Mouse (Mus musculus) urinary bladder, adult 18-20 months (tissue): ENCODE results near the gene Dnajb6.
"Not testable (repeated sequence)": the region's sequence is repeated elsewhere in the genome, so short reads cannot be mapped to it uniquely, and the experiment has no call there.

Source experiments
- DNase-seq, 2 experiments: peaks; one replicate each; pipeline ENCODE4 v3.0.0; 2022; ENCODE audit warnings: low spot score in 2 of 2, mixed read lengths in 2 of 2

Gene Dnajb6

GRCm38 (mm10) chr5:29759318-29759717 lies 23.8 kb downstream of the Dnajb6 start:
- DNase-seq = no peak

DNA sequence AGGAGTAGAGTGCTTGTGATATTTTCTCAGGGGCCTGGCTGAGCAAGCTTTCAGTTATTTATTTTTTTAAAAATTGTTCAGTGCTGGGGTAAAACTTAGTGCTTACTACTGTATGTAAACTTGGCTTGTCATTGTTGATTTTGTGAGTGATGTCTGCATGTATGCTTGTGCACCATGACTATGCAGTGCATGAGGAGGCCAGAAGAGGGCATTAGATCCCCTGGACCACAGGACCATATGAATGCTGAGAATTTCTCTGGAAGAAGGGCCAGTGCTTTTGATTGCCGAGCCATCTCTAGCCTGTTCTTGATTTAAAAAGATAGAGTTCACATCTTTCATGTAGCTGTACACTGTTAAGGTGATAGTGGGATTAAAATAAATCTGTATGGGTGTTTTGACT lies 35.4 kb downstream of the Dnajb6 start:
- DNase-seq = no peak

DNA sequence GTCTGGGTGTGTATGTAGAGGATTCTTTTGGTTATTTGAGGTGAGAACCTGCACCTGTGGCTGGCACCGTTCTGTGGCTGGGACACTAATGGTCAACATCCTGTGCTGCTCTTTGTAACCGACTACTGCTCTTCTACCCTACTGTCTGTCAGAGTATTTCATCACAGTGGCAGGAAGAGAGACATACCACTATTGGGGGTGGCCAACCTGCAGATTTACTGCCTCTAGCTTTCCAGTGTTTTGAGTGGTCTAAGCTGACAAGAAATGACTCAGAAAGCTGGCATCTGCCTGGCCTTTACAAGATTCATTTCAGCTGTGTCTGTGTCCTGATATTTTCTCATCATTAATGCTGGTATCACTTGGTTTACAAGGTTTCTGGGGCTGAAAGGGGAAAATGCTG lies 36.5 kb downstream of the Dnajb6 start:
- no peak for DNase-seq

- DNase-seq = no peak
These were observed 37.3 kb downstream of the Dnajb6 start for GRCm38 (mm10) chr5:29772651-29773330.

- no peak for DNase-seq
These were observed 38.1 kb downstream of the Dnajb6 start for GRCm38 (mm10) chr5:29773460-29774150.

GRCm38 (mm10) chr5:29775437-29775836 lies 39.9 kb downstream of the Dnajb6 start:
- no peak for DNase-seq

DNA sequence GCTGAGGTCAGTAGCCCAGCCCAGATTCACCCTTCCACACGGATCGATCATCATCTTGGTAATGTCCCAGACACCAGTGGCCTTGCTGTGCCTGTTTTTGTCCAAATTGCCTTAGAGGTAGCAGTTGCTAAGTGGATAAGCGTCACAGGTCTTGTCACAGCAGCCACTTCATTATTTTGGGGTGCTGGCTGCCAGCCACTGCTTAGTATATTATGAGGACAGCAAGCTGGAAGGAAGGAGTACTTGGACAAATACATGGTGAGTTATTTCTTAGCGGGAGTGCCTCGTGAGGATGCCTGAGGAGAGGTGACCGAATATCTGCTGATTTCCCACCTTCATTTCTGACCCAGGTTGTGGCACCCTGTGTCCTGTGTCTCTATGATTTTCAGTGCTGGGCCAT lies 42.5 kb downstream of the Dnajb6 start:
- no peak for DNase-seq

GRCm38 (mm10) chr5:29779733-29780132 lies 44.2 kb downstream of the Dnajb6 start:
- not testable (repeated sequence) for DNase-seq

DNA sequence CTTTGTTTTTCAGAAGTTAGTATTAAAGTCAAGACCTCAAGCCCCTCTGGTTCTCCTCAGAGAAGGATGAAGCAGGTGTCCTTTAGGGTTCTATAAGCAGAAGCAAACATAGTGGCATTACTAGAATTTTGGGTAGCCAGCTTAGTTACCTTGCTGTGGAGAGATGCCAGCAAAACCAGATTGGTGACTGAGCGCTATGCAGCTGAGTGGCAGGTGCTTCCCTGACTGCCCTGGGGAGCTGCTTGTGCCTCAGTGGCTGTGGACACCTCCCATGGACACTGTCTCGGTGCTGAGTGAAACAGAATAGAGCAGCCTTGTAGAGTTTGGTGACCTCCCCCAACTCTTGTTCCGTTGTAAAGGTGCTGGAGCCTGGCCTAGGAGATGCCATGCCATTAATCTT lies 46.8 kb downstream of the Dnajb6 start:
- DNase-seq = no peak

DNA sequence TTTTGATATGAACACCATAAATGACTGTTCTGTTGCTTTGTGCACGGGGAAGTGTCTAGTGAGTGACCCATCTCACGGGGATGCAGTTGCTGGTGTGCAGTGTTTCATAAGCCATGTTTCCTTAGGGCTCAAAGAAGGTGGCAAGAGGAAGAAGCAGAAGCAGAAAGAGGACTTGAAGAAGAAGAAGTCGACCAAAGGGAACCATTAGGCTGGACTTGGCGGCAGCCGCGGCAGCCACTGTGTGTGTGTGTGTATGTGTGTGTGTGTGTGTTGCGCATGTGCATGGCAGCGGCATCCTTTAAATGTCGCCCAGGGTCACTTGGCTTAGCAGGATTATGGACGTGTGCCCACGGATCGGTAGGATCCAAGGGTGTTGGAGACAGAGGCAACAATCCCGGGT lies 49.4 kb downstream of the Dnajb6 start:
- not testable (repeated sequence) for DNase-seq

DNA sequence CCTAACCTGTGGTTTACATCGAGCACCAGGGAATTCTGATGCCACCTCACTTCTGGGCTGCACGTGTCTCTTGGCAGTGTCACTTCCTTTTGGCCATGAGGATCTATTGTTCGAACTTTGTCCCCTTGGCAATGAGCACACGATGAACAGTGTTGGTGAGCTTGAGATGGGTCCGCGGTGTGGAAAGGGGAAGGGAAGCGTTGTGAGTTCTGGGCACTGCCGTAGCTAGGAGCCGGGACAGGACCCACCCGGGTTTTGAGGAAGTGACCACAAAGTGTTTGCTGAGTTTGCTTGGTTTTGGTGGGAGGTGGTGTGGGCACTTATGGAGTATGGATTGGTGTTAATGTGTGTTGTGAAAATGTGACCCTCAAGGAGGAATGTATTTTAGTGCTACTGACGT lies 50.5 kb downstream of the Dnajb6 start:
- DNase-seq = not testable (repeated sequence)

DNA sequence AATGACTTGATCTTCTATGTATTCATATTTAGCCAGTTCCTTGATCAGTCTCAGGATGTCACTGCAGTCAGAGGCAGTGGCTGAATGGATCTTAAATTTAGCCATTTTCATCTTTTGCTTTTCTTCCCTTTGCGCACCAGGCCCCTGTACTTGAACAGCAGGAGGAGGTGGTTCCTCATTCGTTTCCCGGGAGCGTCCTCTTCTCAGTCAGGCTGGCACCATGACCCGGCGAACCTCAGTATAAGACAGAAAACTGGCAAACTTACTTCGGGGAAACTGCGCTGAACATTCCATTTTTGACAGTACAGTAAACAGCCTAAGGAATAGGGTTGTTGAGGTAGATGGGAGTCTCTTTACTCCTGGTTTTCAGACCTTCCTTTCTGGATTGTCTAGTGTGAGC lies 59.4 kb downstream of the Dnajb6 start:
- DNase-seq = not testable (repeated sequence)

GRCm38 (mm10) chr5:29808940-29809339 lies 73.5 kb downstream of the Dnajb6 start:
- no peak for DNase-seq

DNA sequence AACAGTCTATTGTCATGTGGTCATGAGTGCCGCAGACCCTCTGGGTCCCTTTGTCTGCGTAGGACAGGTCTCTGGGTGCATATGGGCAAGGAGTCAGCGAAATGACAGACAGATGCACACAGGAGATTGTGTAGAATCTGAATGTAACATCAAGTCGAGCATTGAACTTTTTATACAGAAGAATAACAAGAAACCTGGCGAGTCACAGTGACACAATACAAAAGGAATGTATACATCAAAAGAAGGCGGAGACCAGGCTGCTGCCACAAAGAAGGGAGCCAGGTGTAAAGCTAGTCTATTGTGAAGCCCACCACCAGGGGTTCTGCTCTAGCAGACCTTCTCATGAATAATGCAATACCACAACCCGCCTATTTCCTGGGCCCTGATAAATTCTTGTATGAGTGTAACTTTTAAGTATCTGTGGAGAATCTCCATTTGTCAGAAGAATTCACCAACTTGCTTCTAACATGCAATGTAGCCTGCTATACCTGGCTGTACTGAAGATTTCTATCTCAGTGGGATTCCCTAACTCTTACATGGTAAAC lies 76.0 kb downstream of the Dnajb6 start:
- DNase-seq = not testable (repeated sequence)

GRCm38 (mm10) chr5:29816523-29817242 lies 81.2 kb downstream of the Dnajb6 start:
- no peak for DNase-seq

DNA sequence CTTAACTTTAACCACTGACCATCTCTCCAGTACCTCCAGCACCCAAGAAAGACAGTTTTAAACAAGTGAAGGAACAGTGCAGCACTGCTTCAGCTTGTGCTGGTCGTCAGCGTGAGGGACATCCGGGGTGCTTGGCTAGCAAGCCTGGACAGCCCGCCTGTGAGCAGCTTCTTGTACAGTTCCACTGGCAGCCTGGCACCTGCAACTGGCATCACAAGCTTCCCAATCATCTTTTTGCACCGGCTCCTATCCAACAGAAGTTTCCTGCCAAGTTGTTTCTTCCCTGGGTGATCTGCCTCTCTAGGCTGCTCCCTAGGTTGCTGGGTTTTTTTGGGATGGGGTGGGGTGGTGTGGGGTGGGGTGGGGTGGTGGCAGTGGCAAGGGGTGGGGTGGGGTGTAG lies 81.9 kb downstream of the Dnajb6 start:
- no peak for DNase-seq

- no peak for DNase-seq
These were observed 82.8 kb downstream of the Dnajb6 start for GRCm38 (mm10) chr5:29818287-29818686.

DNA sequence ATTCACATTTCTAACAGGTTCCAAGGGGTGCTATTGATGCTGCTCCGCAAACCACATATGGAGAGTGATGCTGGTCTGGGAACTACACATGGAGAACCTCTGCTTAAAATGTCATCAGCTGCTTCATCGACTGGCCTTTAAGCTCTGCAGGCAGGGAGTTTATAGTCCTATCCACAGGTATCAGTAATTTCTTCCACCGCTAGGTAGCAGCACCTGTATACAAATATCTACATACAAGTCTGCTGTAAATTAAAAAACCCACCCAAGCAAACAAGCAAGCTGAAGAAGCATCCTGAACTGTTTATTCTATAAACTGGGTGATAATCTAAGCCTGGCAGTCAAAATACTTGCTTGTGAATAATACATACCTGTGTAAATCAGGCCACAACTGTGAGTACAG lies 89.3 kb downstream of the Dnajb6 start:
- DNase-seq = peak; percentile 5 to 26

DNA sequence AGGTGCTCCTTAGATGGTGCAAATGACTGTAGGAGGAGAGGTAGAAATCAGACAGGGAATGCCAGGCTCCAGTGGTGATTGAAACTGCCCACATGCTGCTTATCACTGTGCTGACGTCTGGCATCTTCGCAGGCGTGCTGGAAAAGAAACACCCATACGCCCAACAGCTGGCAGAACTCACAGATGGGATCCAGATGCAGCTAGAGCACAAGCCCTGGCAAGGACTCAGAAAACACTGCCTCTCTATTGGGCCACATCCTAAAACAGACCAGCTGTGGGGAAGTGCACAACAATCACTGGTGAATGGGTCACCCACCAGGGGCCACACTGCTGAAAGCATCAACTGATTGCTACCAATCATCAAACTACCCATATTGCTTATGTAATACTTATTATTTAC lies 91.3 kb downstream of the Dnajb6 start:
- peak in 1 of 2 experiments; percentile 30 for DNase-seq

- DNase-seq = no peak
These were observed 107.1 kb downstream of the Dnajb6 start for GRCm38 (mm10) chr5:29842444-29843166.

- DNase-seq = no peak
These were observed 109.5 kb downstream of the Dnajb6 start for GRCm38 (mm10) chr5:29845038-29845437.

- DNase-seq = no peak
These were observed 112.0 kb downstream of the Dnajb6 start for GRCm38 (mm10) chr5:29847494-29847893.
